Mouse (Mus musculus) forebrain, embryonic 10.5 days (tissue): ENCODE measurements at regions not wholly inside any gene's neighbourhood (a gene's known extent, or its start where the extent isn't known, plus 50 kb on each side); places are given as distances from the start of the nearest gene placed in this dataset.
A peak's percentile ranks its signal among the peaks of the same experiment; 100 is the strongest.

Source experiments
- DNase-seq: peaks from one replicate; pipeline ENCODE4 v3.0.0-alpha.2; 2017; ENCODE audit warnings: low spot score; ENCODE audit errors: extremely low spot score
- H3K27ac ChIP-seq: fragments of 300-500 bp; sonication (generic); 2 replicates; pipeline ENCODE4 v1.5.1; 2016; ENCODE audit warnings: mild to moderate bottlenecking
- H3K27me3 ChIP-seq: fragments of 300-500 bp; sonication (generic); 2 replicates; pipeline ENCODE4 v1.6.1; 2016; ENCODE audit warnings: mild to moderate bottlenecking; ENCODE audit not compliant: poor library complexity, severe bottlenecking
- H3K36me3 ChIP-seq: fragments of 300-500 bp; sonication (generic); replicated peaks from 2 replicates; pipeline ENCODE4 v1.6.1; 2016; ENCODE audit warnings: mild to moderate bottlenecking, moderate library complexity
- H3K4me1 ChIP-seq: fragments of 300-500 bp; sonication (generic); 2 replicates; pipeline ENCODE4 v1.6.1; 2016
- H3K4me3 ChIP-seq: fragments of 300-500 bp; sonication (generic); 2 replicates; pipeline ENCODE4 v1.5.1; 2016; ENCODE audit warnings: mild to moderate bottlenecking, moderate library complexity
- H3K9me3 ChIP-seq: fragments of 300-500 bp; sonication (generic); 2 replicates; pipeline ENCODE4 v1.6.1; 2016; ENCODE audit warnings: mild to moderate bottlenecking, moderate library complexity
- WGBS: fragments of 180-500 bp; shearing (Covaris S2); methylation state at CpG from one replicate; pipeline ENCODE4 v1.1.7; 2016; 5-methylcytosine and 5-hydroxymethylcytosine counted together

GRCm38 (mm10) chr3:130922812-130923614 is 187.3 kb upstream of the Lef1 start:
- 22% methylated on average over 23 of the region's 23 CpGs for WGBS
- Histone ChIP-seq H3K27me3 (peaks cover 32% of the 10 kb centered on the region), H3K36me3 (no peaks in the 10 kb centered on the region), H3K9me3 (no peaks in the 10 kb centered on the region), H3K27ac (peak overlapping the region; percentile 74), H3K4me1 (peaks cover 30% of the 10 kb centered on the region), H3K4me3 (peak overlapping the region; percentile 39)
- DNase-seq = no peak

DNA sequence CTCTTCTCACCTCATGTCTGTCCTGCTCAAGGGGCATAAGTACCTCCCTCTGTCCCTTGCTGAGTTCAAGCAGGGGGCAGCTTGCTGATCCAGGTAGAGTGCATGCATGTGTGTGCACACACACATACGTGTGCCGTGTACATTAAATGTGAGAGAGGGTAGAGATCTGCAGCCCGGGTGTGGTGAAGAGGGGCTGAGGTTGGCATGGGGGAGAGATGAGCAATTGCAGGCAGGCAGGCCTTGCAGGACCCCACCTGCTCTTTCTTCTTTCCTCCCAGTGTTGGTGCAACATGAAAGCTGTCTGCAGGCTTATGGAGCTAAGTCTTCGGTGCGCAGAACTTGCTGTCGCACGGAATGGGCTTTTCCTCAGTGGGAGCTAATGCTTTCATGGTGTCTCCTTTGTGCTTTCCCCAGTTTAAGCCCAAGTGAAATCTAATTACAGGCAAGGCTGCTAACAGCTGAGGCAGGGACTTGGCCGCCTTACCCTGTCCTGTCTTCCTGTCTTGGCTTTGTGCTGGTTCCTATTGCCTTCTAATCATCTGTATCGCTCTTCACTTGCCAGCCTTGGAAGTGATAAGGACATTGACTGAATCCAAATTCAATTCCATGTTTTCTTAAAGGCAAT is 188.5 kb upstream of the Lef1 start:
- H3K4me3 ChIP-seq = no peak overlapping the region

DNA sequence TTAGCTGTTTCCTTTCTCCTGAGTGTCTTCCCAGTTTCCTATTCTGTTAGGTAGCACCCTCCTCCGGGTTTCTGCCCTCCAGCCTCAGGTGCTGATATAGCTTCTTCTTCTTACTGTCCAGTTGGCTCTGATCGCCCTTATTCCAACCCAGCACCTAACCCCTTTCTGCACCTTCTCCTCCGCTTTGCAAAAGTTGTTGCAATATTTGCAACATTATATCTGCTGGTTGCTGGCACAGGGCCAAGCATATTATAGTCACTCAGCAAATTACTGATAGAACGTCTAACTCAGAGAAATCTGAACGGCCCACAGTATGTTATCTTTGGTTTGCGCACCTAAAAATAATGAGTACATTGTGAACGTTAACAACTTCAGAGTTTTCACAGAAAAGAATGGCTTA is 183.6 kb upstream of the Rpl34 start:
- H3K27me3 ChIP-seq = no peaks in the 10 kb centered on the region
- H3K4me3 ChIP-seq = no peak overlapping the region
- no peak overlapping the region for H3K27ac ChIP-seq
- WGBS = 91% methylated on average over 7 of the region's 7 CpGs
- DNase-seq = no peak
- H3K4me1 ChIP-seq = peaks cover 12% of the 10 kb centered on the region; the same call in 1 of the 2 replicates
- H3K36me3 ChIP-seq = no peaks in the 10 kb centered on the region
- H3K9me3 ChIP-seq = peaks cover 7% of the 10 kb centered on the region; the same call in 1 of the 2 replicates

More for the DNA sequence above, 188.5 kb upstream of the Lef1 start:
- H3K27ac ChIP-seq = peak overlapping the region; percentile 53
- H3K9me3 ChIP-seq = peaks cover 7% of the 10 kb centered on the region; the same call in 1 of the 2 replicates
- H3K4me1 ChIP-seq = peaks cover 30% of the 10 kb centered on the region
- no peaks in the 10 kb centered on the region for H3K36me3 ChIP-seq
- peaks cover 32% of the 10 kb centered on the region for H3K27me3 ChIP-seq
- 69% methylated on average over 9 of the region's 9 CpGs for WGBS
- no peak for DNase-seq

DNA sequence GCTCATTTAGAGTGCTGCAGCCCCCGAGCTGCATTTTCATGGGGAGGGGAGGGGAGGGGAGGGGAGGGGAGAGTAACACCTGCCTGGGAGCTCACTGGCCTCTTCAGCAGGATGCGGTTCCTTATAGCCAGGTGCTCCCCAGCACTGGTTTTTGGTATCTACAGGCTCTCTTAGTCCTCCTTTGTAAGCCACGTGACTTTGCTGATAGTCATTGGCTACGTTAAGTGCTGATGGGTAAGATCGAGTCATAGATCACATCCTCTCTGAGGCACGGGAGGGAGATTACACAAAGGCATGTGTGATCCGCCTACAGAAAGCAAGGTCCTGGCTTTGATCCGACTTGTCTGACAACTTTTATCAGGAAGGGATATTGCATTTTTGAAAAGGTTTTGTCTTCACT is 174.9 kb upstream of the Rpl34 start:
- peaks cover 10% of the 10 kb centered on the region for H3K4me1 ChIP-seq
- H3K4me3 ChIP-seq = no peak overlapping the region
- 74% methylated on average over 8 of the region's 8 CpGs for whole genome bisulfite sequencing
- no peaks in the 10 kb centered on the region for H3K9me3 ChIP-seq
- no peaks in the 10 kb centered on the region for H3K36me3 ChIP-seq
- H3K27ac ChIP-seq = no peak overlapping the region
- DNase-seq = no peak
- no peaks in the 10 kb centered on the region for H3K27me3 ChIP-seq

DNA sequence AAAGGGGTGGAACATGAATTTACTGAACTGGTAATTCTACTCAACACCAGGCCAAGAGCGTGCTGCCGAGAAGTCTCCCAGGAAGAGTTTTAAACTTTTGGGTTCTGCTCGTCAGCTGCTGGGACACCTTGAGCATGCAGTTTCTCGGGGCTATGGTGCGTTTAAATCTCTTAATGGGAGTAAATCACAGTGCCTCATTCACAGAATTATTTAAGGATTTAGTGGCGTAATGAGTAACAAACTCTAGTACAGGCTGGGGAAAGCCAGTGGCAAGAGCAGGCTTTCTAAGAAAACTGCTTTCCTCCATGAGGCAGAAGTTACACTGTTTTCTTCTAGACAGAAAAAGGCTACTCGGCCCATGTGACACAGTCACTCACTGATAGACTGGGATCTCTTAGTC is 173.1 kb upstream of the Rpl34 start:
- 90% methylated on average over 7 of the region's 7 CpGs for WGBS
- Histone ChIP-seq H3K27ac (no peak overlapping the region), H3K27me3 (no peaks in the 10 kb centered on the region), H3K4me3 (no peak overlapping the region), H3K4me1 (peaks cover 15% of the 10 kb centered on the region), H3K36me3 (no peaks in the 10 kb centered on the region), H3K9me3 (no peaks in the 10 kb centered on the region)
- DNase-seq = no peak

- no peaks in the 10 kb centered on the region for H3K9me3 ChIP-seq
- no peaks in the 10 kb centered on the region for H3K36me3 ChIP-seq
- DNase-seq = no peak
- no peak overlapping the region for H3K27ac ChIP-seq
- H3K27me3 ChIP-seq = no peaks in the 10 kb centered on the region
- peaks cover 15% of the 10 kb centered on the region for H3K4me1 ChIP-seq
- H3K4me3 ChIP-seq = no peak overlapping the region
- 95% methylated on average over 7 of the region's 7 CpGs for WGBS
Measured at GRCm38 (mm10) chr3:130902376-130902775, 172.2 kb upstream of the Rpl34 start.

GRCm38 (mm10) chr3:130901343-130901742 is 171.1 kb upstream of the Rpl34 start:
- Histone ChIP-seq H3K4me1 (peaks cover 15% of the 10 kb centered on the region), H3K4me3 (no peak overlapping the region), H3K9me3 (no peaks in the 10 kb centered on the region), H3K27ac (0 out of 2 replicates have a peak overlapping the region, but pooled peaks have one; percentile 40), H3K36me3 (no peaks in the 10 kb centered on the region), H3K27me3 (no peaks in the 10 kb centered on the region)
- DNase-seq = no peak
- 89% methylated on average over 12 of the region's 12 CpGs for WGBS

DNA sequence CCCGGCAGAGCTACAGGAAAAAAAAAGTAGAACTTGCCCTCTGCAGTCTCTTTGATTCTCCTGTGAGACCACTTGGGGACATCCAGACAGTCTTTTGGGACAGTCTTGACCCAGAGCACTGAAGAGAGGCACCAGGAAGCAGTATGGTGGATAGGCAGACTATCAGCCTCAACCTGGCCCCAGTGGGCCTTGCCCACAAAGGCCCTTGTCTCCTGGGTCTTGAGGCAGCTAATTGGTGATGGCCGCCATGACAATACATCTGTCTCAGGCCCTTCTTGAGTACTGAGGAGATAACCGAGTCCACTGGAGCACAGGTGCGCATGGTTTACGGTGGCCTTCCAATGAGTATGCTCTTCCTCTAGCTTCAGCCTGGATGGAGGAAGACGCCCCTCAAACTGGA is 170.6 kb upstream of the Rpl34 start:
- Histone ChIP-seq H3K4me1 (peaks cover 15% of the 10 kb centered on the region), H3K27ac (peak overlapping the region; percentile 41; the same call in 1 of the 2 replicates), H3K9me3 (no peaks in the 10 kb centered on the region), H3K27me3 (no peaks in the 10 kb centered on the region), H3K36me3 (no peaks in the 10 kb centered on the region), H3K4me3 (no peak overlapping the region)
- DNase-seq = no peak
- 94% methylated on average over 6 of the region's 6 CpGs for WGBS

- Histone ChIP-seq H3K27ac (peak overlapping the region; percentile 41; the same call in 1 of the 2 replicates), H3K27me3 (no peaks in the 10 kb centered on the region), H3K36me3 (no peaks in the 10 kb centered on the region), H3K4me3 (no peak overlapping the region), H3K4me1 (peaks cover 15% of the 10 kb centered on the region), H3K9me3 (no peaks in the 10 kb centered on the region; the same call in 1 of the 2 replicates)
- 85% methylated on average over 30 of the region's 30 CpGs for WGBS
- no peak for DNase-seq
Measured at GRCm38 (mm10) chr3:130900054-130900840, 170.0 kb upstream of the Rpl34 start.

- no peaks in the 10 kb centered on the region for H3K27me3 ChIP-seq
- H3K4me1 ChIP-seq = no peaks in the 10 kb centered on the region
- H3K4me3 ChIP-seq = no peak overlapping the region
- no peaks in the 10 kb centered on the region; the same call in 1 of the 2 replicates for H3K9me3 ChIP-seq
- no peak for DNase-seq
- no peak overlapping the region for H3K27ac ChIP-seq
- no peaks in the 10 kb centered on the region for H3K36me3 ChIP-seq
- 82% methylated on average over 7 of the region's 7 CpGs for WGBS
Measured at GRCm38 (mm10) chr3:130894168-130894814, 164.1 kb upstream of the Rpl34 start.

DNA sequence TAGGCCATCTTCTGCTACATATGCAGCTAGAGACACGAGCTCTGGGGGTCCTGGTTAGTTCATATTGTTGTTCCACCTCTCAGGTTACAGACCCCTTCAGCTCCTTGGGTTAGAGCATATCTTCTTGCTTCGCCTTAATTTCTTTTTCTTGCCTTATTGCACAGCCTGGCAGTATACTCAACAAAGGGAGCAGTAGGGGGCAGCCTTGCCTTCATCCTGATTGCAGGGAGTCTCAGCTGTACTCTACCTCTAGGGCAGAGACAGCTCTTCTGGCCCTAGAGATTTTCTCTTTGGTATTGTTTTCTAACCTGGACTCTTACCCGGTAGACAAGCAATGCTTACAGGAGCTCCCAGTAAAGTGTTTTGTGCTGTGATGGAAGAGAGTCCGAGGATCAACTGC is 161.1 kb upstream of the Rpl34 start:
- Histone ChIP-seq H3K27ac (no peak overlapping the region), H3K36me3 (no peaks in the 10 kb centered on the region), H3K4me1 (no peaks in the 10 kb centered on the region), H3K4me3 (no peak overlapping the region), H3K9me3 (peaks cover 6% of the 10 kb centered on the region; the same call in 1 of the 2 replicates), H3K27me3 (no peaks in the 10 kb centered on the region)
- 85% methylated on average over 4 of the region's 4 CpGs for WGBS
- DNase-seq = no peak

DNA sequence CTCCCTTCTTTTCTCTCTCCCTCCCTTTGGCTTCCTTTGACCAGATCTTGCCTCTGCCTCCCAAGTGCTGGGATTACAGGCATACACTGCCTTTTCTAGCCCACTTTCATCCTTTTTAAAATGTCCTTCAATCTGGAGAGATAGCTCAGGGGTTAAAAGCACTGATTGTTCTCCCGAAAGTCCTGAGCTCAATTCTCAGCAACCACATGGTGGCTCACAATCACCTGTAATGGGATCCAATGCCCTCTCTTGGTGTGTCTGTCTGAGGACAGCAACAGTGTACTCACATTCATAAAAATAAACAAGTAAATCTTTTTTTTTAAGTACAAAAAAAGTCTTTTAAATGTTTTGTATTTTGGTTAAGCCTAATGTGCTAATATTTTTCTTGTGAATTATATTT is 158.4 kb upstream of the Rpl34 start:
- WGBS = 76% methylated on average over 1 of the region's 1 CpGs
- H3K27ac ChIP-seq = no peak overlapping the region
- DNase-seq = no peak
- H3K9me3 ChIP-seq = peaks cover 6% of the 10 kb centered on the region; the same call in 1 of the 2 replicates
- H3K4me1 ChIP-seq = peaks cover 7% of the 10 kb centered on the region
- H3K36me3 ChIP-seq = no peaks in the 10 kb centered on the region
- H3K27me3 ChIP-seq = no peaks in the 10 kb centered on the region
- H3K4me3 ChIP-seq = no peak overlapping the region
